Mouse (Mus musculus): ENCODE data around the gene Vsig8.

- TF ChIP-seq GATA1 (IDR thresholded peaks at IDR 0.05; ENCODE audit: borderline replicate concordance, low read length), result no peak
- no peak for TF ChIP-seq FLI1 (IDR thresholded peaks at IDR 0.05; ENCODE audit: low read length)
Measured at GRCm38 (mm10) chr1:172522524-172522923, 33.2 kb upstream of the Vsig8 start.
